Mouse (Mus musculus) intestine, embryonic 16.5 days (tissue): Measurements from ENCODE around the gene Zfp276. TPM values are rescaled to one million over a fixed set of nuclear protein-coding genes. Genes with fewer than 3 reads are reported as not detected.
"Not testable (repeated sequence)": the region's sequence is repeated elsewhere in the genome, so short reads cannot be mapped to it uniquely, and the experiment has no call there.

Experiments used
- ATAC-seq: fragments of 200-750 bp; cut with Nextera tagmentation; 2 replicates; pipeline ENCODE4 v1.8.0; 2017; ENCODE audit warnings: moderate TSS enrichment, moderate library complexity
- H3K27ac ChIP-seq: fragments of 300-500 bp; sonication (generic); 2 replicates; pipeline ENCODE4 v1.5.1; 2014; ENCODE audit warnings: mild to moderate bottlenecking, low read length
- H3K27me3 ChIP-seq: fragments of 300-500 bp; sonication (generic); replicated peaks from 2 replicates; pipeline ENCODE4 v1.6.1; 2014; ENCODE audit warnings: low read length, control low read depth, mixed read lengths; ENCODE audit not compliant: control insufficient read depth, insufficient read depth
- H3K36me3 ChIP-seq: fragments of 300-500 bp; sonication (generic); 2 replicates; pipeline ENCODE4 v1.6.1; 2014; ENCODE audit warnings: low read length, control low read depth; ENCODE audit not compliant: control insufficient read depth, insufficient read depth
- H3K4me1 ChIP-seq: fragments of 300-500 bp; sonication (generic); 2 replicates; pipeline ENCODE4 v1.6.1; 2014; ENCODE audit warnings: low read length, control low read depth, mixed read lengths; ENCODE audit not compliant: control insufficient read depth, insufficient read depth
- H3K4me2 ChIP-seq: fragments of 300-500 bp; sonication (generic); 2 replicates; pipeline ENCODE4 v1.6.1; 2014; ENCODE audit warnings: low read depth, low read length, control low read depth
- H3K4me3 ChIP-seq: fragments of 300-500 bp; sonication (generic); 2 replicates; pipeline ENCODE4 v1.5.1; 2014; ENCODE audit warnings: mild to moderate bottlenecking, low read length
- H3K9ac ChIP-seq: fragments of 300-500 bp; sonication (generic); 2 replicates; pipeline ENCODE4 v1.6.1; 2014; ENCODE audit warnings: low read depth, low read length
- H3K9me3 ChIP-seq: fragments of 300-500 bp; sonication (generic); 2 replicates; pipeline ENCODE4 v1.6.1; 2016; ENCODE audit warnings: low read length, control low read depth; ENCODE audit not compliant: control insufficient read depth
- WGBS: fragments of 180-500 bp; shearing (Covaris S2); extraction: QIAGEN DNeasy Blood & Tissue Kit; methylation state at CpG from one replicate; pipeline ENCODE4 v1.1.7; 2014; 5-methylcytosine and 5-hydroxymethylcytosine counted together
- polyA plus RNA-seq: library from polyadenylated mRNA; unstranded; fragments of >200 nt; fragmentation: Nextera tagmentation; extraction: Ambion mirVana; gene quantifications from 2 replicates; pipeline ENCODE4 v1.2.1, GENCODE M21; 2015

The Zfp276 gene
- polyA plus RNA-seq, 1 experiment from 2014 or later = 16.5 TPM

- not testable (repeated sequence) for H3K9ac ChIP-seq, H3K4me2 ChIP-seq, H3K27me3 ChIP-seq, H3K9me3 ChIP-seq, H3K27ac ChIP-seq, ATAC-seq, H3K4me3 ChIP-seq
- WGBS = 90% methylated on average over 8 of the region's 8 CpGs
- H3K36me3 ChIP-seq = peaks cover 15% of the 10 kb centered on the region
- peaks cover 18% of the 10 kb centered on the region for H3K4me1 ChIP-seq
Observed at GRCm38 (mm10) chr8:123257593-123257992, 3.6 kb downstream of the Zfp276 start.

GRCm38 (mm10) chr8:123267926-123268656 is 14.1 kb downstream of the Zfp276 start:
- no peak for ATAC-seq
- H3K27ac ChIP-seq = no peak overlapping the region
- WGBS = 68% methylated on average over 14 of the region's 14 CpGs
- no peak overlapping the region for H3K9ac ChIP-seq
- no peaks in the 10 kb centered on the region for H3K27me3 ChIP-seq
- H3K4me1 ChIP-seq = no peaks in the 10 kb centered on the region
- H3K4me2 ChIP-seq = no peak overlapping the region
- no peaks in the 10 kb centered on the region for H3K9me3 ChIP-seq
- H3K36me3 ChIP-seq = peaks cover 19% of the 10 kb centered on the region
- H3K4me3 ChIP-seq = no peak overlapping the region

- no peaks in the 10 kb centered on the region for H3K27me3 ChIP-seq
- no peak overlapping the region for H3K4me3 ChIP-seq
- no peak overlapping the region for H3K4me2 ChIP-seq
- H3K4me1 ChIP-seq = no peaks in the 10 kb centered on the region
- no peak overlapping the region for H3K27ac ChIP-seq
- no peak overlapping the region for H3K9ac ChIP-seq
- ATAC-seq = peak; percentile 55; the same call in 1 of the 2 replicates
- H3K9me3 ChIP-seq = no peaks in the 10 kb centered on the region
- H3K36me3 ChIP-seq = peaks cover 11% of the 10 kb centered on the region
- 83% methylated on average over 10 of the region's 10 CpGs for WGBS
Observed at GRCm38 (mm10) chr8:123271147-123271546, 17.2 kb downstream of the Zfp276 start.

DNA sequence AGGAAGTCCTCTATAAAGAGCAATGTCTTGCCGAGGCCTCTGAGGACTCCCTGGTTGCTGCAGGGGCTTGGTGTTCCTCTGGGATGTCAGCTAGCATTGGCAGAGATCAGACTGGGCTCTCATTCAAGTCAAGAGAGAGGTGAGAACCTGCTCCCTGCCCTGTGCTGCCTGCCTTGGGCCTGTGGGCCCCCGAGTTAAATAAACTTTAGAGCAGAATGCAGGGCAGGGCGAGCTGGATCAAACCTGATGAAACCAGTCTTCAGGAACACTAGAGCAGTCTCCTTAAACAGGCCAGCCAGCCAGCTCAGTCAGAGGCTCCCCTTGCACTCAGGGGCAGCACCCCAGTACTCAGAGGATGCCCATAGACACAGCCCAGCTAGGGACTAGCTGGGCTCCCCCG is 17.9 kb downstream of the Zfp276 start:
- ATAC-seq = peak; percentile 59; the same call in 1 of the 2 replicates
- no peak overlapping the region for H3K27ac ChIP-seq
- 59% methylated on average over 4 of the region's 4 CpGs for WGBS

DNA sequence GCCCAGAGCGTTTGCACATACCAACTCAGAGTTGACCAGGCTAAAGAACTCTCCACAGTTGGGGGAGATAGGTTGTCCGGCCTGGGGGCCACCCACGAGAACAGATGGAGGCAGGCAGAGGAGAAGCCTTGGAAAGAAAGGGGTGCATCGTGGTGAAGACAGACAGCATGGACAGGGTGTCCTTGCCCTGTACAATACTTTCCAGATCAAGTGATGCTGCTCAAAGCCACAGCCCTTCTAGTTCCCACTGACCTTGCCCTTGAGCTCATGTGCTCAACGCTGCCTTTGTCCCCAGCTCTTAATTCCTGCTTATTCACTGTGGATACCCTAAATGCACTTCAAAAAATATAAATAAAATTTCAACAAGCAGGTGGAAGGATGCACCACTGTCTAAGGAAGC is 20.5 kb downstream of the Zfp276 start:
- Histone ChIP-seq H3K36me3 (no peaks in the 10 kb centered on the region), H3K27ac (no peak overlapping the region), H3K27me3 (no peaks in the 10 kb centered on the region), H3K4me2 (no peak overlapping the region), H3K9ac (no peak overlapping the region), H3K4me1 (no peaks in the 10 kb centered on the region), H3K4me3 (no peak overlapping the region), H3K9me3 (no peaks in the 10 kb centered on the region)
- 92% methylated on average over 5 of the region's 5 CpGs for WGBS
- no peak for ATAC-seq

More for the DNA sequence above, 17.9 kb downstream of the Zfp276 start:
- H3K36me3 ChIP-seq = peaks cover 11% of the 10 kb centered on the region
- no peak overlapping the region for H3K4me3 ChIP-seq
- no peaks in the 10 kb centered on the region for H3K9me3 ChIP-seq
- H3K4me1 ChIP-seq = no peaks in the 10 kb centered on the region
- H3K9ac ChIP-seq = 0 out of 2 replicates have a peak overlapping the region, but pooled peaks have one; percentile 25
- H3K4me2 ChIP-seq = no peak overlapping the region
- H3K27me3 ChIP-seq = no peaks in the 10 kb centered on the region

- WGBS = 95% methylated on average over 12 of the region's 12 CpGs
- no peak overlapping the region for H3K27ac ChIP-seq
- H3K27me3 ChIP-seq = no peaks in the 10 kb centered on the region
- H3K4me2 ChIP-seq = no peak overlapping the region
- H3K4me1 ChIP-seq = no peaks in the 10 kb centered on the region
- ATAC-seq = no peak
- no peaks in the 10 kb centered on the region for H3K9me3 ChIP-seq
- H3K36me3 ChIP-seq = no peaks in the 10 kb centered on the region
- no peak overlapping the region for H3K4me3 ChIP-seq
- H3K9ac ChIP-seq = no peak overlapping the region
Observed at GRCm38 (mm10) chr8:123275096-123275495, 21.1 kb downstream of the Zfp276 start.

DNA sequence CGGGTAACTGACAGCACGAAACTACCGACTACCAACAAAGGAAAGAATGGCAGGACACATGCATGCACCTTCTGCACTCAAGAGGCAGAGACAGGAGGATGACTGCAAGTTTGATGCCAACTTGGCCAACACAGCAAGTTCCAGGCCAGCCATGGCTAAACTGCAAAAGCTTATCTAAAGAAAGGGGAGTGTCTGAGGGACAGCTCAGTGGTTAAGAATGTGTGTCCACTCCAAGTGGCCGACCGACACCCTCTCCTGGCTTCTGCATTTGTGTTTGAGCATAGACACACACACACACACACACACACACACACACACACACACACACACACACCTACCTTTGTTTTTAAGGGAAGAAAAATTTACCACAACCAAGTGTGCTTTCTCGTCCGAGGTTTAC is 24.4 kb downstream of the Zfp276 start:
- no peak for ATAC-seq
- Histone ChIP-seq H3K4me2 (no peak overlapping the region), H3K27me3 (no peaks in the 10 kb centered on the region), H3K4me1 (no peaks in the 10 kb centered on the region), H3K9me3 (no peaks in the 10 kb centered on the region), H3K27ac (no peak overlapping the region), H3K4me3 (no peak overlapping the region), H3K9ac (no peak overlapping the region), H3K36me3 (no peaks in the 10 kb centered on the region)
- WGBS = 61% methylated on average over 7 of the region's 7 CpGs

DNA sequence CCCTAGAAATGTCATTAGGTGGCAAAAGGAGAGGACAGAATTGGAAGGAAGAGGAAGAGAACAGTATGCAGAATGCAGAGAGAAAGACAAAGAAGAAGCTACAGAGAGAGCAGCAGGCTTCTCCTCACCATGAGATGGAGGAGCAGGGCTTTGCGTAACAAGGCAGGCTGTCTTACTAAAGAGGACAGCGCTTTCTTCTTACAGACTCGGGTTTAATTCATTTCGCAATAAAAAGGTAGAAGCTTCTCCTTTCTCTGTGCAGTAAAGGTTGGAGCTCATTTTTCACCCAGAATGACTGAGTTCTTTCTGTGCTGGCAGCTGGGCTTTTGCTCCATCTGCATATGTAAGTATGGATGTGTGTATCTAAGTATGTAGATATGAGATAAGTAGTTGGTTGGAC is 25.8 kb downstream of the Zfp276 start:
- Histone ChIP-seq H3K9ac (no peak overlapping the region), H3K4me2 (no peak overlapping the region), H3K4me1 (no peaks in the 10 kb centered on the region), H3K9me3 (no peaks in the 10 kb centered on the region), H3K36me3 (no peaks in the 10 kb centered on the region), H3K27me3 (no peaks in the 10 kb centered on the region), H3K27ac (no peak overlapping the region), H3K4me3 (no peak overlapping the region)
- WGBS = 93% methylated on average over 4 of the region's 4 CpGs
- no peak for ATAC-seq

DNA sequence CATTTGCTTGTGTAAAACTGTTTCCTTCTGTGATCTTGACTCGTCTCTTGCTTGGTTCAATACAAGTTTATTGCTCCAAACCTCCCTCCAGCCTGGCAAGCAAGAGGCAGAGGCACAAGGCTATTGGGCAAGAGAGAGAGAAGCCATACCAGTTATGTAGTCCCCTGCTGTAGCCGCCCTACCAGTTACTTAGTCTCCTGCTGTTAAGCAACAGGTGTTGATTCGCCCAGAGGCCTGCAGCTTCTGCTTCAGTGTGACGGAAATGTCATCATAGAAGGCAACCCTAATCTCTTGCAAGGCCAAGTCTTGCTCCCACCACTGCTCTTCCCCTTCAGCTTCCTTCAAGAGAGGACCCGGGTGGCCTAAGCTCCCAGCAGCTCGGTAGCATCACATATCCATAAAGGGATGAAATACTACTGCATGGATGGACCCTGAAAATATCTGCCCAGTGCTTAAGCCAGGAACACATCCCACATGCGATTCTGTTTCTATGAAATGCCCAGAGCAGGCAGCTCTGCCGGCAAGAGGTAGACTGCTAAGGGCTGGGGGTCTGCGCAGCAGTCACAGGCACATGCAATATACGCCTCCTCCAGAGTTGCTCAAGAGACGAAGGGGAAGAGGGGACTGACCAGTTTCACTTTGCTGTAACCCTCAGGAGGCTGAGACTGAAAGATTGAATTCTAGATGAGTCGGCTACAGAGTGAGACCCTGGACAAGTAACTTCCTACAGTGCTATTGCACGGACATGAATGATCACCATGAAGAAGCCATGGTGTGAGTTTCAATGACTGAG is 26.5 kb downstream of the Zfp276 start:
- Histone ChIP-seq H3K4me1 (no peaks in the 10 kb centered on the region), H3K27ac (no peak overlapping the region), H3K9ac (no peak overlapping the region), H3K9me3 (no peaks in the 10 kb centered on the region), H3K27me3 (no peaks in the 10 kb centered on the region), H3K4me3 (no peak overlapping the region), H3K4me2 (no peak overlapping the region), H3K36me3 (no peaks in the 10 kb centered on the region)
- WGBS = 88% methylated on average over 13 of the region's 13 CpGs
- ATAC-seq = no peak
